Comparison of ENCODE assay signal across 12 mouse cellular contexts in genomic region chr1:190927311-190927710, GRCm38 (mm10). TPM values are rescaled to one million over a fixed set of nuclear protein-coding genes. Genes with fewer than 3 reads are reported as not detected.
DNase-seq lines count a peak whose midpoint lies in the region; ATAC-seq and TF ChIP-seq lines count a peak whose summit lies in the region.
"Had no signal": no experiment of that assay in that cellular context is flagged by ENCODE, and none has a peak within 500 bp of the region (broad histone marks: within the 10 kb centered on the region; RNA-seq: fewer than 3 reads in every experiment).

No protein-coding gene starts in this region.

- WGBS in kidney, postnatal 0 days = 86% methylated on average over 3 of the region's 3 CpGs
- WGBS in embryonic facial prominence, embryonic 15.5 days = 90% methylated on average over 3 of the region's 3 CpGs
- 77% methylated on average over 3 of the region's 3 CpGs for WGBS in intestine, embryonic 15.5 days
- 98% methylated on average over 3 of the region's 3 CpGs for WGBS in midbrain, postnatal 0 days

- no peak overlapping the region for H3K9ac ChIP-seq in kidney, postnatal 0 days (ENCODE audit: low read depth, low read length)
- H3K9ac ChIP-seq in embryonic facial prominence, embryonic 15.5 days = no peak overlapping the region
- no peak overlapping the region for H3K9ac ChIP-seq in intestine, embryonic 15.5 days
- H3K9ac ChIP-seq in midbrain, postnatal 0 days (replicated peaks; ENCODE audit: low read length, poor library complexity, severe bottlenecking) = no peak overlapping the region

- no peak for DNase-seq in kidney, postnatal 0 days (ENCODE audit: low spot score)
- DNase-seq in kidney, postnatal 4 days = no peak
- DNase-seq in midbrain, postnatal 0 days (ENCODE audit: low spot score) = no peak
- no peak for DNase-seq in urinary bladder, postnatal 25 days (ENCODE audit: low spot score)
- DNase-seq in gastrocnemius, postnatal 25 days = no peak
- DNase-seq: cerebellum, adult 11 months; gastrocnemius, postnatal 10 days; left cerebral cortex, postnatal 4 days; right cerebral cortex, postnatal 4 days had no signal

- peak overlapping the region; percentile 64 for H3K4me2 ChIP-seq in kidney, postnatal 0 days (ENCODE audit: low read length)
- H3K4me2 ChIP-seq in embryonic facial prominence, embryonic 15.5 days (replicated peaks) = peak overlapping the region; percentile 68; the same call in 1 of the 2 replicates
- H3K4me2 ChIP-seq in intestine, embryonic 15.5 days (replicated peaks) = peak overlapping the region; percentile 72; the same call in 1 of the 2 replicates
- peak overlapping the region; percentile 66 for H3K4me2 ChIP-seq in midbrain, postnatal 0 days (ENCODE audit: low read depth, low read length, poor library complexity, severe bottlenecking)

- peak overlapping the region; percentile 82; the same call in 1 of the 2 replicates for H3K4me3 ChIP-seq in kidney, postnatal 0 days (replicated peaks; ENCODE audit: low read depth, low read length)
- H3K4me3 ChIP-seq in embryonic facial prominence, embryonic 15.5 days (replicated peaks) = peak overlapping the region; percentile 79; the same call in 1 of the 2 replicates
- no peak overlapping the region for H3K4me3 ChIP-seq in intestine, embryonic 15.5 days (replicated peaks)
- no peak overlapping the region for H3K4me3 ChIP-seq in midbrain, postnatal 0 days (ENCODE audit: low read depth, low read length)

- ATAC-seq in kidney, postnatal 0 days (replicated peaks; ENCODE audit: low FRiP score, low read depth) = no peak
- ATAC-seq in embryonic facial prominence, embryonic 15.5 days (ENCODE audit: insufficient number of reproducible peaks, low FRiP score, low TSS enrichment, low read depth) = no peak
- no peak for ATAC-seq in intestine, embryonic 15.5 days
- no peak for ATAC-seq in midbrain, postnatal 0 days (ENCODE audit: low FRiP score)
- ATAC-seq in frontal cortex, adult (ENCODE audit: low TSS enrichment) = no peak

- H3K36me3 ChIP-seq in kidney, postnatal 0 days (ENCODE audit: insufficient read depth, low read length) = no peaks in the 10 kb centered on the region
- no peaks in the 10 kb centered on the region for H3K36me3 ChIP-seq in embryonic facial prominence, embryonic 15.5 days
- H3K36me3 ChIP-seq in intestine, embryonic 15.5 days = no peaks in the 10 kb centered on the region
- no peaks in the 10 kb centered on the region for H3K36me3 ChIP-seq in midbrain, postnatal 0 days (ENCODE audit: insufficient read depth, low read length)

- no peaks in the 10 kb centered on the region for H3K27me3 ChIP-seq in kidney, postnatal 0 days (ENCODE audit: insufficient read depth, low read length)
- no peaks in the 10 kb centered on the region for H3K27me3 ChIP-seq in embryonic facial prominence, embryonic 15.5 days
- H3K27me3 ChIP-seq in intestine, embryonic 15.5 days (replicated peaks) = no peaks in the 10 kb centered on the region
- no peaks in the 10 kb centered on the region for H3K27me3 ChIP-seq in midbrain, postnatal 0 days (ENCODE audit: insufficient read depth, low read length)

- no peak for TF ChIP-seq CTCF in kidney, postnatal 0 days (IDR thresholded peaks at IDR 0.05; ENCODE audit: low read depth)
- no peak for TF ChIP-seq CTCF in midbrain, postnatal 0 days (IDR thresholded peaks at IDR 0.05)

- peaks cover 7% of the 10 kb centered on the region; the same call in 1 of the 2 replicates for H3K4me1 ChIP-seq in kidney, postnatal 0 days (replicated peaks; ENCODE audit: insufficient read depth, low read length)
- peaks cover 13% of the 10 kb centered on the region for H3K4me1 ChIP-seq in embryonic facial prominence, embryonic 15.5 days
- H3K4me1 ChIP-seq in intestine, embryonic 15.5 days (replicated peaks) = peaks cover 5% of the 10 kb centered on the region
- peaks cover 4% of the 10 kb centered on the region; the same call in 1 of the 2 replicates for H3K4me1 ChIP-seq in midbrain, postnatal 0 days (ENCODE audit: insufficient read depth, low read length)

- no peaks in the 10 kb centered on the region for H3K9me3 ChIP-seq in kidney, postnatal 0 days (replicated peaks; ENCODE audit: low read length)
- H3K9me3 ChIP-seq in embryonic facial prominence, embryonic 15.5 days (replicated peaks) = no peaks in the 10 kb centered on the region
- no peaks in the 10 kb centered on the region for H3K9me3 ChIP-seq in intestine, embryonic 15.5 days
- H3K9me3 ChIP-seq in midbrain, postnatal 0 days (ENCODE audit: low read length) = no peaks in the 10 kb centered on the region

- H3K27ac ChIP-seq in kidney, postnatal 0 days = no peak overlapping the region
- H3K27ac ChIP-seq in embryonic facial prominence, embryonic 15.5 days (replicated peaks) = no peak overlapping the region
- no peak overlapping the region for H3K27ac ChIP-seq in intestine, embryonic 15.5 days
- no peak overlapping the region for H3K27ac ChIP-seq in midbrain, postnatal 0 days (ENCODE audit: low read depth, low read length)

RNA-seq across cellular contexts. Expression of gene Angel2, which starts 2.4 kb away (rescaled TPM):
- polyA plus RNA-seq in kidney, postnatal 0 days (2015; fragmentation: Nextera tagmentation; extraction: Ambion mirVana) = 43.8 and 45.6 TPM in 2 replicates
- polyA plus RNA-seq in embryonic facial prominence, embryonic 15.5 days (2015; fragmentation: Nextera tagmentation; extraction: Ambion mirVana) = 40.3 and 45.7 TPM in 2 replicates
- polyA plus RNA-seq in intestine, embryonic 15.5 days (2015; fragmentation: Nextera tagmentation; extraction: Ambion mirVana) = 36.2 and 40.2 TPM in 2 replicates
- 31.4 and 40.1 TPM in 2 replicates for total RNA-seq in midbrain, postnatal 0 days (2014; rRNA removed)
- 40.4 and 41.6 TPM in 2 replicates for polyA plus RNA-seq in midbrain, postnatal 0 days (2015; fragmentation: Nextera tagmentation; extraction: Ambion mirVana)
- total RNA-seq in gastrocnemius, postnatal 25 days (2021) = 10 to 100 TPM; 20.7 to 24.6 TPM

RNA-seq across cellular contexts. Expression of gene Rps6kc1, which starts 15.7 kb away (rescaled TPM):
- polyA plus RNA-seq in kidney, postnatal 0 days (2015; fragmentation: Nextera tagmentation; extraction: Ambion mirVana) = 9.4 and 10.2 TPM in 2 replicates
- polyA plus RNA-seq in embryonic facial prominence, embryonic 15.5 days (2015; fragmentation: Nextera tagmentation; extraction: Ambion mirVana) = 15.2 and 16.2 TPM in 2 replicates
- polyA plus RNA-seq in intestine, embryonic 15.5 days (2015; fragmentation: Nextera tagmentation; extraction: Ambion mirVana) = 12.1 TPM in 2 replicates
- 44.7 and 47.9 TPM in 2 replicates for total RNA-seq in midbrain, postnatal 0 days (2014; rRNA removed)
- polyA plus RNA-seq in midbrain, postnatal 0 days (2015; fragmentation: Nextera tagmentation; extraction: Ambion mirVana) = 26.9 and 28.6 TPM in 2 replicates
- 10 to 100 TPM; 11.2 to 14.8 TPM for total RNA-seq in gastrocnemius, postnatal 25 days (2021)

RNA-seq across cellular contexts. Expression of gene Vash2, which starts 51.8 kb away (rescaled TPM):
- polyA plus RNA-seq in kidney, postnatal 0 days (2015; fragmentation: Nextera tagmentation; extraction: Ambion mirVana) = 14.0 and 15.7 TPM in 2 replicates
- polyA plus RNA-seq in embryonic facial prominence, embryonic 15.5 days (2015; fragmentation: Nextera tagmentation; extraction: Ambion mirVana) = 45.3 and 49.0 TPM in 2 replicates
- polyA plus RNA-seq in intestine, embryonic 15.5 days (2015; fragmentation: Nextera tagmentation; extraction: Ambion mirVana) = 15.6 and 19.1 TPM in 2 replicates
- total RNA-seq in midbrain, postnatal 0 days (2014; rRNA removed) = 46.1 and 51.2 TPM in 2 replicates
- polyA plus RNA-seq in midbrain, postnatal 0 days (2015; fragmentation: Nextera tagmentation; extraction: Ambion mirVana) = 48.8 and 49.5 TPM in 2 replicates
- 1 to 10 TPM in 1 of 2 experiments, under 1 TPM in 1; 0.59 to 1.7 TPM for total RNA-seq in gastrocnemius, postnatal 25 days (2021)

Comparison
In these comparisons a context has a peak if more than half of its experiments do, and no peak if none do; other contexts are left out.
1. H3K4me3 ChIP-seq: peak in kidney, postnatal 0 days (single experiment) and embryonic facial prominence, embryonic 15.5 days (single experiment); none in intestine, embryonic 15.5 days (single experiment) and midbrain, postnatal 0 days (single experiment).
2. Peak in every context shown above with its lines, with median percentiles within 50 percentile points of each other: H3K4me2 ChIP-seq.